Mouse (Mus musculus) heart, embryonic 16.5 days (tissue): ENCODE results near the gene Btnl10. TPM values are rescaled to one million over a fixed set of nuclear protein-coding genes. Genes with fewer than 3 reads are reported as not detected.

ENCODE experiments used
- ATAC-seq: fragments of 200-750 bp; cut with Nextera tagmentation; replicated peaks from 2 replicates; pipeline ENCODE4 v1.8.0; 2017; ENCODE audit warnings: moderate number of reproducible peaks; ENCODE audit not compliant: insufficient read depth, low FRiP score; ENCODE audit errors: extremely low read depth
- H3K27ac ChIP-seq: fragments of 300-500 bp; sonication (generic); 2 replicates; pipeline ENCODE4 v1.5.1; 2014; ENCODE audit warnings: mild to moderate bottlenecking, low read length, control low read depth, moderate library complexity
- H3K27me3 ChIP-seq: fragments of 300-500 bp; sonication (generic); 2 replicates; pipeline ENCODE4 v1.6.1; 2014; ENCODE audit warnings: low read length, mixed read lengths; ENCODE audit not compliant: control insufficient read depth, insufficient read depth
- H3K36me3 ChIP-seq: fragments of 300-500 bp; sonication (generic); 2 replicates; pipeline ENCODE4 v1.6.1; 2014; ENCODE audit not compliant: control insufficient read depth, insufficient read depth
- H3K4me1 ChIP-seq: fragments of 300-500 bp; sonication (generic); 2 replicates; pipeline ENCODE4 v1.6.1; 2014; ENCODE audit warnings: low read length, mixed read lengths; ENCODE audit not compliant: control insufficient read depth, insufficient read depth
- H3K4me2 ChIP-seq: fragments of 300-500 bp; sonication (generic); 2 replicates; pipeline ENCODE4 v1.6.1; 2014; ENCODE audit warnings: low read depth, mild to moderate bottlenecking, control low read depth, low read length
- H3K4me3 ChIP-seq: fragments of 300-500 bp; sonication (generic); 2 replicates; pipeline ENCODE4 v1.5.1; 2014; ENCODE audit warnings: mild to moderate bottlenecking, control low read depth, low read length
- H3K9ac ChIP-seq: fragments of 300-500 bp; sonication (generic); 2 replicates; pipeline ENCODE4 v1.6.1; 2014; ENCODE audit warnings: low read length, control low read depth
- H3K9me3 ChIP-seq: fragments of 300-500 bp; sonication (generic); replicated peaks from 2 replicates; pipeline ENCODE4 v1.6.1; 2016; ENCODE audit warnings: low read length; ENCODE audit not compliant: control insufficient read depth
- WGBS: fragments of 180-500 bp; shearing (Covaris S2); extraction: QIAGEN DNeasy Blood & Tissue Kit; methylation state at CpG from one replicate; pipeline ENCODE4 v1.1.7; 2014; 5-methylcytosine and 5-hydroxymethylcytosine counted together
- polyA plus RNA-seq: library from polyadenylated mRNA; unstranded; fragments of >200 nt; fragmentation: Nextera tagmentation; extraction: Ambion mirVana; gene quantifications from 2 replicates; pipeline ENCODE4 v1.2.1, GENCODE M21; 2015

The Btnl10 gene
- 0.10 TPM in 1 of 2 replicates, not detected in the other for polyA plus RNA-seq

- Histone ChIP-seq H3K4me2 (no peak within 1 kb of the TSS), H3K27me3 (no peaks in the 10 kb centered on the region), H3K4me3 (no peak within 1 kb of the TSS), H3K27ac (no peak within 1 kb of the TSS), H3K36me3 (no peaks in the 10 kb centered on the region), H3K9ac (no peak within 1 kb of the TSS), H3K9me3 (no peaks in the 10 kb centered on the region), H3K4me1 (peaks cover 6% of the 10 kb centered on the region; the same call in 1 of the 2 replicates)
- no peak for ATAC-seq
- 84% methylated on average over 12 of the region's 12 CpGs for WGBS
These were observed at the start of gene Btnl10 for GRCm38 (mm10) chr11:58917745-58918366. Gene Btnl10 (plus strand): TSS chr11:58917908.

GRCm38 (mm10) chr11:58867954-58868330, 49.8 kb upstream of the Btnl10 start:
- Histone ChIP-seq H3K9ac (peak overlapping the region; percentile 86), H3K4me2 (peak overlapping the region; percentile 90), H3K27ac (no peak overlapping the region; the same call in 1 of the 2 replicates), H3K9me3 (no peaks in the 10 kb centered on the region), H3K27me3 (no peaks in the 10 kb centered on the region), H3K36me3 (0 out of 2 replicates have a peak, but pooled peaks cover 2% of the 10 kb centered on the region), H3K4me3 (peak overlapping the region; percentile 73), H3K4me1 (peaks cover 9% of the 10 kb centered on the region)
- no peak for ATAC-seq
- WGBS = 81% methylated on average over 6 of the region's 6 CpGs

- ATAC-seq = no peak
- H3K4me1 ChIP-seq = peaks cover 9% of the 10 kb centered on the region
- no peak overlapping the region for H3K27ac ChIP-seq
- H3K9me3 ChIP-seq = no peaks in the 10 kb centered on the region
- H3K4me3 ChIP-seq = no peak overlapping the region
- H3K4me2 ChIP-seq = no peak overlapping the region
- H3K27me3 ChIP-seq = no peaks in the 10 kb centered on the region
- H3K9ac ChIP-seq = no peak overlapping the region
- 0 out of 2 replicates have a peak, but pooled peaks cover 5% of the 10 kb centered on the region for H3K36me3 ChIP-seq
- WGBS = 79% methylated on average over 4 of the region's 4 CpGs
These were observed 46.7 kb upstream of the Btnl10 start for GRCm38 (mm10) chr11:58870961-58871360.

- Histone ChIP-seq H3K9me3 (no peaks in the 10 kb centered on the region), H3K27ac (no peak overlapping the region), H3K4me1 (no peaks in the 10 kb centered on the region), H3K9ac (no peak overlapping the region), H3K4me3 (no peak overlapping the region), H3K27me3 (no peaks in the 10 kb centered on the region), H3K4me2 (no peak overlapping the region), H3K36me3 (peaks cover 18% of the 10 kb centered on the region)
- WGBS = 77% methylated on average over 8 of the region's 8 CpGs
- no peak for ATAC-seq
These were observed 34.0 kb upstream of the Btnl10 start for GRCm38 (mm10) chr11:58883756-58884155.

- 73% methylated on average over 10 of the region's 10 CpGs for WGBS
- Histone ChIP-seq H3K27ac (no peak overlapping the region), H3K4me1 (no peaks in the 10 kb centered on the region), H3K9me3 (no peaks in the 10 kb centered on the region), H3K4me3 (no peak overlapping the region), H3K4me2 (no peak overlapping the region), H3K36me3 (peaks cover 31% of the 10 kb centered on the region), H3K9ac (no peak overlapping the region), H3K27me3 (no peaks in the 10 kb centered on the region)
- ATAC-seq = no peak
These were observed 27.2 kb upstream of the Btnl10 start for GRCm38 (mm10) chr11:58890511-58890910.

GRCm38 (mm10) chr11:58894456-58894855, 23.3 kb upstream of the Btnl10 start:
- ATAC-seq = no peak
- H3K4me2 ChIP-seq = no peak overlapping the region
- no peaks in the 10 kb centered on the region for H3K27me3 ChIP-seq
- no peak overlapping the region for H3K27ac ChIP-seq
- H3K9ac ChIP-seq = no peak overlapping the region
- H3K4me3 ChIP-seq = no peak overlapping the region
- H3K36me3 ChIP-seq = peaks cover 39% of the 10 kb centered on the region
- no peaks in the 10 kb centered on the region for H3K4me1 ChIP-seq
- H3K9me3 ChIP-seq = no peaks in the 10 kb centered on the region
- 80% methylated on average over 6 of the region's 6 CpGs for WGBS

- ATAC-seq = no peak
- H3K27me3 ChIP-seq = no peaks in the 10 kb centered on the region
- no peaks in the 10 kb centered on the region for H3K9me3 ChIP-seq
- H3K4me3 ChIP-seq = no peak overlapping the region
- WGBS = 83% methylated on average over 6 of the region's 6 CpGs
- H3K36me3 ChIP-seq = peaks cover 34% of the 10 kb centered on the region
- no peak overlapping the region for H3K4me2 ChIP-seq
- no peak overlapping the region for H3K9ac ChIP-seq
- no peak overlapping the region for H3K27ac ChIP-seq
- H3K4me1 ChIP-seq = no peaks in the 10 kb centered on the region; the same call in 1 of the 2 replicates
These were observed 20.2 kb upstream of the Btnl10 start for GRCm38 (mm10) chr11:58897485-58897884.

- H3K9me3 ChIP-seq = no peaks in the 10 kb centered on the region
- H3K27ac ChIP-seq = no peak overlapping the region
- H3K4me1 ChIP-seq = peaks cover 8% of the 10 kb centered on the region
- H3K4me3 ChIP-seq = no peak overlapping the region
- ATAC-seq = no peak
- peaks cover 24% of the 10 kb centered on the region for H3K36me3 ChIP-seq
- H3K27me3 ChIP-seq = no peaks in the 10 kb centered on the region
- no peak overlapping the region for H3K9ac ChIP-seq
- H3K4me2 ChIP-seq = no peak overlapping the region
These were observed 16.6 kb upstream of the Btnl10 start for GRCm38 (mm10) chr11:58901080-58901479.

GRCm38 (mm10) chr11:58903511-58904409, 13.9 kb upstream of the Btnl10 start, which contains the start of gene Zfp39:
Gene Zfp39 (minus strand): TSS chr11:58904225.
- peak within 1 kb of the TSS; percentile 87 for H3K4me3 ChIP-seq
- H3K27me3 ChIP-seq = no peaks in the 10 kb centered on the region
- peak within 1 kb of the TSS; percentile 94 for H3K27ac ChIP-seq
- H3K4me1 ChIP-seq = peaks cover 8% of the 10 kb centered on the region
- peak within 1 kb of the TSS; percentile 95 for H3K4me2 ChIP-seq
- H3K9me3 ChIP-seq = no peaks in the 10 kb centered on the region
- peak; percentile 98 for ATAC-seq
- WGBS = under 1% methylated on average over 38 of the region's 40 CpGs
- H3K9ac ChIP-seq = peak within 1 kb of the TSS; percentile 90
- H3K36me3 ChIP-seq = peaks cover 15% of the 10 kb centered on the region
